Mouse (Mus musculus) liver, embryonic 13.5 days (tissue): ENCODE data around the gene Zfp277. TPM values are rescaled to one million over a fixed set of nuclear protein-coding genes. Genes with fewer than 3 reads are reported as not detected.

ENCODE experiments used
- ATAC-seq: fragments of 200-750 bp; cut with Nextera tagmentation; 2 replicates; pipeline ENCODE4 v1.8.0; 2017; ENCODE audit warnings: low read depth, mild to moderate bottlenecking, moderate number of reproducible peaks, moderate library complexity
- DNase-seq: peaks from one replicate; pipeline ENCODE4 v3.0.0; 2022
- H3K27ac ChIP-seq: fragments of 300-500 bp; sonication (generic); 2 replicates; pipeline ENCODE4 v1.5.1; 2015; ENCODE audit warnings: moderate library complexity, mild to moderate bottlenecking, inconsistent platforms
- H3K27me3 ChIP-seq: fragments of 300-500 bp; sonication (generic); 2 replicates; pipeline ENCODE4 v1.6.1; 2015; ENCODE audit warnings: mild to moderate bottlenecking, inconsistent platforms
- H3K36me3 ChIP-seq: fragments of 300-500 bp; sonication (generic); 2 replicates; pipeline ENCODE4 v1.6.1; 2015; ENCODE audit warnings: mild to moderate bottlenecking, inconsistent platforms
- H3K4me1 ChIP-seq: fragments of 300-500 bp; sonication (generic); replicated peaks from 2 replicates; pipeline ENCODE4 v1.6.1; 2015; ENCODE audit warnings: inconsistent platforms
- H3K4me2 ChIP-seq: fragments of 300-500 bp; sonication (generic); 2 replicates; pipeline ENCODE4 v1.6.1; 2015; ENCODE audit warnings: inconsistent platforms, mild to moderate bottlenecking, moderate library complexity
- H3K4me3 ChIP-seq: fragments of 300-500 bp; sonication (generic); replicated peaks from 2 replicates; pipeline ENCODE4 v1.5.1; 2015; ENCODE audit warnings: mild to moderate bottlenecking, inconsistent platforms
- H3K9ac ChIP-seq: fragments of 300-500 bp; sonication (generic); 2 replicates; pipeline ENCODE4 v1.6.1; 2015; ENCODE audit warnings: mild to moderate bottlenecking, inconsistent platforms
- H3K9me3 ChIP-seq: fragments of 300-500 bp; sonication (generic); replicated peaks from 2 replicates; pipeline ENCODE4 v1.6.1; 2016; ENCODE audit warnings: inconsistent platforms
- WGBS: fragments of 180-500 bp; shearing (Covaris S2); methylation state at CpG from one replicate; pipeline ENCODE4 v1.1.7; 2015; ENCODE audit not compliant: insufficient replicate concordance; 5-methylcytosine and 5-hydroxymethylcytosine counted together
- polyA plus RNA-seq: library from polyadenylated mRNA; unstranded; fragments of >200 nt; fragmentation: Nextera tagmentation; extraction: Ambion mirVana; gene quantifications from 2 replicates; pipeline ENCODE4 v1.2.1, GENCODE M21; 2015

Zfp277 gene
- 9.3 and 11.4 TPM in 2 replicates for polyA plus RNA-seq

- Histone ChIP-seq H3K4me3 (peak within 1 kb of the TSS; percentile 81), H3K9me3 (no peaks in the 10 kb centered on the region), H3K4me1 (peaks cover 16% of the 10 kb centered on the region), H3K36me3 (no peaks in the 10 kb centered on the region), H3K27me3 (peaks cover 41% of the 10 kb centered on the region), H3K4me2 (peak within 1 kb of the TSS; percentile 94), H3K27ac (no peak within 1 kb of the TSS), H3K9ac (peak within 1 kb of the TSS; percentile 73)
- ATAC-seq (peak; percentile 99), DNase-seq (peak; percentile 96)
- WGBS, result under 1% methylated on average over 80 of the region's 80 CpGs
These were observed at the start of gene Zfp277, which contains the start of gene Dock4 for GRCm38 (mm10) chr12:40445648-40446449. Gene Zfp277 (minus strand): TSS chr12:40445902. Gene Dock4 (plus strand): TSS chr12:40445952.

- no peak overlapping the region for H3K4me3 ChIP-seq
- ATAC-seq (no peak), DNase-seq (no peak)
- no peaks in the 10 kb centered on the region for H3K36me3 ChIP-seq
- H3K4me1 ChIP-seq, result no peaks in the 10 kb centered on the region
- no peak overlapping the region for H3K4me2 ChIP-seq
- H3K27ac ChIP-seq, result no peak overlapping the region; the same call in 1 of the 2 replicates
- H3K9me3 ChIP-seq, result no peaks in the 10 kb centered on the region
- no peak overlapping the region for H3K9ac ChIP-seq
- H3K27me3 ChIP-seq, result no peaks in the 10 kb centered on the region
- WGBS, result 61% methylated on average over 12 of the region's 12 CpGs
These were observed 40.5 kb upstream of the Zfp277 start for GRCm38 (mm10) chr12:40486047-40486837.

- no peak overlapping the region for H3K4me2 ChIP-seq
- no peaks in the 10 kb centered on the region for H3K4me1 ChIP-seq
- no peak overlapping the region for H3K9ac ChIP-seq
- ATAC-seq (no peak), DNase-seq (no peak)
- no peak overlapping the region for H3K27ac ChIP-seq
- no peaks in the 10 kb centered on the region for H3K36me3 ChIP-seq
- H3K4me3 ChIP-seq, result no peak overlapping the region
- 66% methylated on average over 1 of the region's 1 CpGs for WGBS
- no peaks in the 10 kb centered on the region for H3K27me3 ChIP-seq
- no peaks in the 10 kb centered on the region for H3K9me3 ChIP-seq
These were observed 39.5 kb upstream of the Zfp277 start for GRCm38 (mm10) chr12:40485210-40485609.

- WGBS, result 18% methylated on average over 3 of the region's 3 CpGs
- no peak for DNase-seq
These were observed 38.5 kb upstream of the Zfp277 start for GRCm38 (mm10) chr12:40484224-40484623.

GRCm38 (mm10) chr12:40477621-40478452, 32.1 kb upstream of the Zfp277 start:
- ATAC-seq, result no peak
- Histone ChIP-seq H3K27me3 (no peaks in the 10 kb centered on the region), H3K9me3 (no peaks in the 10 kb centered on the region), H3K36me3 (no peaks in the 10 kb centered on the region), H3K4me3 (no peak overlapping the region), H3K9ac (no peak overlapping the region), H3K4me2 (no peak overlapping the region), H3K27ac (no peak overlapping the region), H3K4me1 (no peaks in the 10 kb centered on the region)
- WGBS, result 48% methylated on average over 8 of the region's 8 CpGs
- DNase-seq, result no peak

More at GRCm38 (mm10) chr12:40484224-40484623, 38.5 kb upstream of the Zfp277 start:
- H3K4me2 ChIP-seq, result no peak overlapping the region
- no peak overlapping the region for H3K9ac ChIP-seq
- H3K36me3 ChIP-seq, result no peaks in the 10 kb centered on the region
- no peak overlapping the region for H3K27ac ChIP-seq
- H3K4me1 ChIP-seq, result no peaks in the 10 kb centered on the region
- no peaks in the 10 kb centered on the region for H3K9me3 ChIP-seq
- no peak for ATAC-seq
- H3K4me3 ChIP-seq, result no peak overlapping the region
- no peaks in the 10 kb centered on the region for H3K27me3 ChIP-seq

GRCm38 (mm10) chr12:40473709-40474108, 28.0 kb upstream of the Zfp277 start:
- 32% methylated on average over 2 of the region's 2 CpGs for WGBS
- Histone ChIP-seq H3K9ac (no peak overlapping the region), H3K9me3 (no peaks in the 10 kb centered on the region), H3K27me3 (no peaks in the 10 kb centered on the region), H3K36me3 (no peaks in the 10 kb centered on the region), H3K4me2 (no peak overlapping the region), H3K4me3 (no peak overlapping the region), H3K27ac (no peak overlapping the region), H3K4me1 (no peaks in the 10 kb centered on the region)
- ATAC-seq (no peak), DNase-seq (no peak)

- no peaks in the 10 kb centered on the region for H3K27me3 ChIP-seq
- no peak for DNase-seq
- H3K9me3 ChIP-seq, result no peaks in the 10 kb centered on the region
- ATAC-seq, result no peak
- no peak overlapping the region for H3K27ac ChIP-seq
- no peak overlapping the region for H3K9ac ChIP-seq
- 45% methylated on average over 11 of the region's 11 CpGs for WGBS
- H3K4me2 ChIP-seq, result 0 out of 2 replicates have a peak overlapping the region, but pooled peaks have one; percentile 17
- H3K36me3 ChIP-seq, result no peaks in the 10 kb centered on the region
- no peak overlapping the region for H3K4me3 ChIP-seq
- no peaks in the 10 kb centered on the region for H3K4me1 ChIP-seq
These were observed 26.1 kb upstream of the Zfp277 start for GRCm38 (mm10) chr12:40471649-40472399.

- no peak overlapping the region for H3K9ac ChIP-seq
- no peaks in the 10 kb centered on the region for H3K27me3 ChIP-seq
- H3K4me2 ChIP-seq, result no peak overlapping the region
- no peaks in the 10 kb centered on the region for H3K4me1 ChIP-seq
- WGBS, result 51% methylated on average over 5 of the region's 5 CpGs
- no peak overlapping the region for H3K27ac ChIP-seq
- DNase-seq, result no peak
- H3K4me3 ChIP-seq, result no peak overlapping the region
- H3K9me3 ChIP-seq, result no peaks in the 10 kb centered on the region
- H3K36me3 ChIP-seq, result no peaks in the 10 kb centered on the region
- no peak for ATAC-seq
These were observed 23.3 kb upstream of the Zfp277 start for GRCm38 (mm10) chr12:40469009-40469408.

- Histone ChIP-seq H3K4me1 (no peaks in the 10 kb centered on the region), H3K27me3 (no peaks in the 10 kb centered on the region), H3K4me2 (no peak overlapping the region), H3K4me3 (no peak overlapping the region), H3K36me3 (no peaks in the 10 kb centered on the region), H3K9ac (no peak overlapping the region), H3K9me3 (no peaks in the 10 kb centered on the region), H3K27ac (no peak overlapping the region)
- DNase-seq, result no peak
- ATAC-seq, result no peak
- WGBS, result 77% methylated on average over 4 of the region's 4 CpGs
These were observed 22.5 kb upstream of the Zfp277 start for GRCm38 (mm10) chr12:40468235-40468634.

GRCm38 (mm10) chr12:40464282-40464681, 18.6 kb upstream of the Zfp277 start:
- H3K4me2 ChIP-seq, result no peak overlapping the region
- no peak overlapping the region for H3K4me3 ChIP-seq
- H3K4me1 ChIP-seq, result no peaks in the 10 kb centered on the region
- DNase-seq (no peak), ATAC-seq (no peak)
- H3K36me3 ChIP-seq, result no peaks in the 10 kb centered on the region
- H3K27me3 ChIP-seq, result no peaks in the 10 kb centered on the region
- 69% methylated on average over 6 of the region's 6 CpGs for WGBS
- no peak overlapping the region for H3K27ac ChIP-seq
- no peak overlapping the region for H3K9ac ChIP-seq
- no peaks in the 10 kb centered on the region for H3K9me3 ChIP-seq
